Mouse (Mus musculus) liver, embryonic 15.5 days (tissue): ENCODE results near the gene Snapc3. TPM values are rescaled to one million over a fixed set of nuclear protein-coding genes. Genes with fewer than 3 reads are reported as not detected.
"Not testable (repeated sequence)": the region's sequence is repeated elsewhere in the genome, so short reads cannot be mapped to it uniquely, and the experiment has no call there.

Source experiments
- ATAC-seq: fragments of 200-750 bp; cut with Nextera tagmentation; 2 replicates; pipeline ENCODE4 v1.8.0; 2017; ENCODE audit warnings: moderate number of reproducible peaks, mild to moderate bottlenecking, moderate library complexity; ENCODE audit not compliant: insufficient read depth
- H3K27ac ChIP-seq: fragments of 300-500 bp; sonication (generic); replicated peaks from 2 replicates; pipeline ENCODE4 v1.5.1; 2015; ENCODE audit warnings: mild to moderate bottlenecking, inconsistent platforms
- H3K27me3 ChIP-seq: fragments of 300-500 bp; sonication (generic); 2 replicates; pipeline ENCODE4 v1.6.1; 2015; ENCODE audit warnings: mild to moderate bottlenecking, inconsistent platforms
- H3K36me3 ChIP-seq: fragments of 300-500 bp; sonication (generic); replicated peaks from 2 replicates; pipeline ENCODE4 v1.6.1; 2015; ENCODE audit warnings: moderate library complexity, mild to moderate bottlenecking, inconsistent platforms
- H3K4me1 ChIP-seq: fragments of 300-500 bp; sonication (generic); replicated peaks from 2 replicates; pipeline ENCODE4 v1.6.1; 2015; ENCODE audit warnings: inconsistent platforms
- H3K4me2 ChIP-seq: fragments of 300-500 bp; sonication (generic); 2 replicates; pipeline ENCODE4 v1.6.1; 2015; ENCODE audit warnings: moderate library complexity, mild to moderate bottlenecking, inconsistent platforms
- H3K4me3 ChIP-seq: fragments of 300-500 bp; sonication (generic); replicated peaks from 2 replicates; pipeline ENCODE4 v1.5.1; 2015; ENCODE audit warnings: mild to moderate bottlenecking, inconsistent platforms
- H3K9ac ChIP-seq: fragments of 300-500 bp; sonication (generic); 2 replicates; pipeline ENCODE4 v1.6.1; 2015; ENCODE audit warnings: moderate library complexity, mild to moderate bottlenecking, inconsistent platforms
- H3K9me3 ChIP-seq: fragments of 300-500 bp; sonication (generic); replicated peaks from 2 replicates; pipeline ENCODE4 v1.6.1; 2016; ENCODE audit warnings: inconsistent platforms
- WGBS: fragments of 180-500 bp; shearing (Covaris S2); methylation state at CpG from one replicate; pipeline ENCODE4 v1.1.7; 2015; ENCODE audit warnings: mixed read lengths; ENCODE audit not compliant: insufficient replicate concordance; 5-methylcytosine and 5-hydroxymethylcytosine counted together
- polyA plus RNA-seq: library from polyadenylated mRNA; unstranded; fragments of >200 nt; fragmentation: Nextera tagmentation; extraction: Ambion mirVana; gene quantifications from 2 replicates; pipeline ENCODE4 v1.2.1, GENCODE M21; 2015

The Snapc3 gene
- polyA plus RNA-seq, 1 experiment from 2014 or later: 8.6 TPM

- Histone ChIP-seq H3K4me1 (no peaks in the 10 kb centered on the region), H3K27ac (no peak overlapping the region), H3K4me2 (peak overlapping the region; percentile 30), H3K4me3 (no peak overlapping the region), H3K9me3 (no peaks in the 10 kb centered on the region), H3K9ac (no peak overlapping the region), H3K27me3 (0 out of 2 replicates have a peak, but pooled peaks cover 10% of the 10 kb centered on the region), H3K36me3 (no peaks in the 10 kb centered on the region)
- 21% methylated on average over 22 of the region's 22 CpGs for WGBS
- no peak for ATAC-seq
These were observed 82.9 kb downstream of the Snapc3 start for GRCm38 (mm10) chr4:83500154-83501036.

DNA sequence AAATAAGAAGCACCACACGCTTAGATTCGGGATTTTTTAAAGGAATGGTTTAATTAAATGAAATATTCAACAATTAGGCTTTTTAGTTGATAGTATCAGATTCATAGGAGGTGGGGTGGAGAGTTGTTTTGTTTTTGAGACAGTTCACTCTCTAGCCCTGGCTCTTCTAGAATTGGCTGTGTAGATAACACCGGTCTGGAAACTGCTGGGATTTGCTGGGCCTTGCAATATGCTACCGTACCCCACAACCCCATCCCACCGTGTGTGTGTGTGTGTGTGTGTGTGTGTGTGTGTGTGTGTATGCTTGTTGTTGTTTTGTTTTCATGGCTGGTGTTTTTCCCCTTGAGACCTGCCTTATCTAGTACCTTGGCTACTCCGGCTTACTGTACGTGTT, 83.5 kb downstream of the Snapc3 start:
- Histone ChIP-seq H3K4me2 (no peak overlapping the region), H3K27ac (no peak overlapping the region), H3K9ac (no peak overlapping the region), H3K27me3 (0 out of 2 replicates have a peak, but pooled peaks cover 10% of the 10 kb centered on the region), H3K4me1 (no peaks in the 10 kb centered on the region), H3K4me3 (no peak overlapping the region), H3K9me3 (no peaks in the 10 kb centered on the region), H3K36me3 (no peaks in the 10 kb centered on the region)
- ATAC-seq: no peak
- WGBS: 47% methylated on average over 7 of the region's 7 CpGs

DNA sequence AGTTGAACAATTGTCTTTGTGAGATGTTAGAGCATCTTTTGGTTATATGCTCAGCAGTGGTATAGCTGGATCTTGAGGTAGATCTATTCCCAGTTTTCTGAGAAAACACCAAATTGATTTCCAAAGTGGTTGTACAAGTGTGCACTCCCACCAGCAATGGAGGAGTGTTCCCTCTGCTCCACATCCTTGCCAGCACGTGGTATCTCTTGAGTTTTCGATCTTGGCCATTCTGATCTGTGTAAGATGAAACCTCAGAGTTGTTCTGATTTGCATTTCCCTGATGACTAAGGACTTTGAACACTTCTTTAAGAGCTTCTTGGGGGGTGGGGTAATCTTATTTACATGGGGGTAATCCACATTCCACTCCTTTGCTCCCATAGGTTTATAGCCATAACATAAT, 92.1 kb downstream of the Snapc3 start:
- Histone ChIP-seq H3K4me2 (no peak overlapping the region), H3K4me3 (no peak overlapping the region), H3K9ac (no peak overlapping the region), H3K27me3 (no peaks in the 10 kb centered on the region; the same call in none of the 2 replicates), H3K9me3 (no peaks in the 10 kb centered on the region), H3K27ac (no peak overlapping the region), H3K4me1 (no peaks in the 10 kb centered on the region), H3K36me3 (no peaks in the 10 kb centered on the region)
- 35% methylated on average over 2 of the region's 2 CpGs for WGBS
- ATAC-seq: no peak

DNA sequence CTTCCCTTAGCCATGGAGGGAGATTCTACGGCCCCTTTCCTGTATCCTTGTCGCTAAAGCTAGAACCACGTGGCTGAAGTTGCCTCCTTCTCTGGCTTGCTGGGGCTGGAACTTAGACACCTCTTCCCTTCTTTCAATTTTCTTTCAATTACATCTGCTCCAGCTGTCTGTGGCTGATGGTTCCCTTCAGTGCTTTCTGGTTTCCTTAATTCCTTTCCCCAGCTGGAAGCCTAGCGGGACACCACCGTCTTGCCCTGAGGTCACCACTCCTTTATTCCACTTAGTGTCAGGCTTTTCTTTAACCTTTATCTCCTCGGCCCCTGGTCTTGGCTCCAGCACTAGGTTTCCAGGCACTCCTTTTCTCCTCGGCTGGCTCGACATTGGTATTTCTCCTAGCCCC, 93.6 kb downstream of the Snapc3 start:
- Histone ChIP-seq H3K36me3 (no peaks in the 10 kb centered on the region), H3K4me3 (no peak overlapping the region), H3K4me1 (no peaks in the 10 kb centered on the region), H3K27me3 (no peaks in the 10 kb centered on the region; the same call in none of the 2 replicates), H3K4me2 (no peak overlapping the region), H3K9me3 (no peaks in the 10 kb centered on the region), H3K9ac (no peak overlapping the region), H3K27ac (no peak overlapping the region)
- no peak for ATAC-seq
- 64% methylated on average over 8 of the region's 8 CpGs for WGBS

DNA sequence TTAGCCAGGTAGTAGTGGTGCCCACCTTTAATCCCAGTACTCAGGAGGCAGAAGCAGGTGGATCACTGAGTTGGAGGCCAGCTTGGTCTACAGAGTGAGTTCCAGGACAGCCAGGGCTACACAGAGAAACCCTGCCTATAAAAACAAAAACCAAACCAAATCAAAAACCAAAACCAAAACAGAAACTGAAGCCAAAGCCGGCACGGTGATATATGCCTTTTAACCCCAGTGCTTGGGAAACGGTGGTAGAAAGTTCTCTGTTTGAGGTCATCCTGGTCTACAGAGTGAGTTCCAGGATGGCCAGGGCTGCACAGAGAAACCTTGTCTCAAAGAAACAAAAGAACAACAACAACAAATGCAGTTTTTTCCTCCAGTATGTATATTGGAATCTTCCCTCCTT, 94.7 kb downstream of the Snapc3 start:
- no peak for ATAC-seq
- Histone ChIP-seq H3K9ac (no peak overlapping the region), H3K36me3 (no peaks in the 10 kb centered on the region), H3K9me3 (no peaks in the 10 kb centered on the region), H3K4me2 (no peak overlapping the region), H3K4me1 (no peaks in the 10 kb centered on the region), H3K27ac (no peak overlapping the region), H3K27me3 (no peaks in the 10 kb centered on the region; the same call in none of the 2 replicates), H3K4me3 (no peak overlapping the region)
- 65% methylated on average over 3 of the region's 3 CpGs for WGBS

DNA sequence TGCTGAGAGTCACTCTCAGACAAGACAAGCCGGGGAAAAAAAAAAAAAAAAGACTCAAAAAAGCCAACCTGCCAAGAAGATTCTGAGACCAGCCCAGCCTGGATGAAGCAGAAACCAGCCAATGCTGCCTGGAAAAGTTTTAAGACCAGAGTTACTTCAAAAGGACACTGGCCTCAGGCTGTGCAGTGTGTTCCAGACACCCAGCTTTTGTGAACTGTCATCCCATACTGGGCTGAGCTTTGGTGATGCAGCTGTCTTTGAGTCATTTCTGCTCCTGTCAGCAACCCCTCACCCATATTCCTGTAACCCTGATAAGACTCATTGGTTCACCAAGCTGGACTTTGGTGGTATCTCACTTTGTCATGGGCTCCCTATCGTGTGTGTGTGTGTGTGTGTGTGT, 95.1 kb downstream of the Snapc3 start:
- Histone ChIP-seq H3K4me1 (no peaks in the 10 kb centered on the region), H3K9ac (no peak overlapping the region), H3K4me2 (no peak overlapping the region)

DNA sequence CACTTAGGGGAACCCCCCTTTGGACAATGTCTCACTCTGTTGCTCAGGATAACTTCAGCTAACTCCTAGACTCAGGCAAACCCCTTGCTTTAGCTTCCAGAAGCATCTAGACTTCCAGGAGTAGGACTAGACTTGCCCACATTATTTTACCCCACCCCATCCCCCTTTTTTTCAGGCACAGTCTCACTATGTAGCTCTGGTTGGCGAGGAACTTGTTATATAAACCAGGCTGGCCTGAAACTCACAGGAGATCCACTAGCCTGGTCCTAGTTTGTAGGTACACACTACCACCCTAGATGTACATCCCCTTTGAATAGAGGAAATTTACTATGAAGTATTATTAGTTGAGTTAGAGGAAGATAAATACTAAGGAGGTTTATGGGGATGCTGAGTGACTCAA, 96.7 kb downstream of the Snapc3 start:
- Histone ChIP-seq H3K9ac (no peak overlapping the region), H3K4me1 (no peaks in the 10 kb centered on the region), H3K36me3 (no peaks in the 10 kb centered on the region), H3K4me2 (no peak overlapping the region), H3K4me3 (no peak overlapping the region), H3K9me3 (no peaks in the 10 kb centered on the region), H3K27me3 (no peaks in the 10 kb centered on the region), H3K27ac (no peak overlapping the region)
- 50% methylated on average over 1 of the region's 1 CpGs for WGBS
- no peak for ATAC-seq

More for the DNA sequence above, 95.1 kb downstream of the Snapc3 start:
- WGBS: 34% methylated on average over 2 of the region's 2 CpGs
- Histone ChIP-seq H3K27ac (no peak overlapping the region), H3K36me3 (no peaks in the 10 kb centered on the region), H3K27me3 (no peaks in the 10 kb centered on the region; the same call in 1 of the 2 replicates), H3K4me3 (no peak overlapping the region), H3K9me3 (no peaks in the 10 kb centered on the region)
- ATAC-seq: no peak

GRCm38 (mm10) chr4:83514976-83515669, 97.6 kb downstream of the Snapc3 start:
- Histone ChIP-seq H3K9me3 (no peaks in the 10 kb centered on the region), H3K4me1 (no peaks in the 10 kb centered on the region), H3K4me3 (no peak overlapping the region), H3K27me3 (no peaks in the 10 kb centered on the region), H3K4me2 (no peak overlapping the region), H3K36me3 (no peaks in the 10 kb centered on the region), H3K27ac (no peak overlapping the region), H3K9ac (no peak overlapping the region)
- WGBS: 72% methylated on average over 10 of the region's 10 CpGs
- no peak for ATAC-seq

DNA sequence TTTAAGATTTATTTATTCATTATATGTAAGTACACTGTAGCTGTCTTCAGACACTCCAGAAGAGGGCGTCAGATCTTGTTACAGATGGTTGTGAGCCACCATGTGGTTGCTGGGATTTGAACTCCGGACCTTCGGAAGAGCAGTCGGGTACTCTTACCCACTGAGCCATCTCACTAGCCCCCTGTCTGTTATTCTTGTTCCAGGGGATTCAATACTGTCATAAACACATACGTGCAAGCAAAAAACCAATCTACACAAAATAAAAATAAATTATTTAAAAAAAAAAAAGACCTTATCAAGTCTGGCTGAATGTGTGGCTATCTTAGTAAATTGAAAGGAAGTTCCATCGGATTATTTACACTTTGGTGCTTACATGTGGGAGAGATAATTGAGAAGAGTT, 98.6 kb downstream of the Snapc3 start:
- H3K4me2 ChIP-seq, H3K27ac ChIP-seq, H3K9ac ChIP-seq, H3K27me3 ChIP-seq, H3K4me3 ChIP-seq, ATAC-seq, H3K9me3 ChIP-seq, H3K36me3 ChIP-seq, H3K4me1 ChIP-seq: not testable (repeated sequence)
- WGBS: 79% methylated on average over 5 of the region's 6 CpGs
